Mouse (Mus musculus) lung, embryonic 14.5 days (tissue): ENCODE results near the gene Cdk12. TPM values are rescaled to one million over a fixed set of nuclear protein-coding genes. Genes with fewer than 3 reads are reported as not detected.

Experiments used
- ATAC-seq: fragments of 200-750 bp; cut with Nextera tagmentation; 2 replicates; pipeline ENCODE4 v1.8.0; 2017; ENCODE audit warnings: mild to moderate bottlenecking, moderate TSS enrichment, moderate library complexity; ENCODE audit not compliant: insufficient read depth
- DNase-seq: peaks from one replicate; pipeline ENCODE4 v3.0.0-alpha.2; 2015
- H3K27ac ChIP-seq: fragments of 300-500 bp; sonication (generic); 2 replicates; pipeline ENCODE4 v1.5.1; 2014; ENCODE audit warnings: low read depth, mild to moderate bottlenecking, moderate library complexity
- H3K27me3 ChIP-seq: fragments of 300-500 bp; sonication (generic); 2 replicates; pipeline ENCODE4 v1.6.1; 2014; ENCODE audit warnings: low read length, control low read depth; ENCODE audit not compliant: insufficient read depth
- H3K36me3 ChIP-seq: fragments of 300-500 bp; sonication (generic); 2 replicates; pipeline ENCODE4 v1.6.1; 2014; ENCODE audit warnings: control low read depth; ENCODE audit not compliant: insufficient read depth
- H3K4me1 ChIP-seq: fragments of 300-500 bp; sonication (generic); 2 replicates; pipeline ENCODE4 v1.6.1; 2014; ENCODE audit warnings: antibody characterized with exemption, control low read depth; ENCODE audit not compliant: insufficient read depth
- H3K4me2 ChIP-seq: fragments of 300-500 bp; sonication (generic); 2 replicates; pipeline ENCODE4 v1.6.1; 2014; ENCODE audit warnings: mild to moderate bottlenecking
- H3K4me3 ChIP-seq: fragments of 300-500 bp; sonication (generic); 2 replicates; pipeline ENCODE4 v1.5.1; 2014; ENCODE audit warnings: low read depth, low read length
- H3K9ac ChIP-seq: fragments of 300-500 bp; sonication (generic); 2 replicates; pipeline ENCODE4 v1.6.1; 2014
- H3K9me3 ChIP-seq: fragments of 300-500 bp; sonication (generic); 2 replicates; pipeline ENCODE4 v1.6.1; 2016; ENCODE audit warnings: low read depth, low read length, control low read depth
- CTCF ChIP-seq: IDR thresholded peaks from 2 replicates; pipeline ENCODE4 v1.5.1; 2016; ENCODE audit warnings: antibody characterized with exemption, low read depth
- WGBS: fragments of 180-500 bp; shearing (Covaris S2); extraction: QIAGEN DNeasy Blood & Tissue Kit; methylation state at CpG from one replicate; pipeline ENCODE4 v1.1.7; 2014; 5-methylcytosine and 5-hydroxymethylcytosine counted together
- polyA plus RNA-seq: library from polyadenylated mRNA; unstranded; fragments of >200 nt; fragmentation: Nextera tagmentation; extraction: Ambion mirVana; gene quantifications from 2 replicates; pipeline ENCODE4 v1.2.1, GENCODE M21; 2014

The Cdk12 gene
- polyA plus RNA-seq, 1 experiment from 2014 or later, result 16.6 TPM

- H3K27me3 ChIP-seq, result peaks cover 6% of the 10 kb centered on the region; the same call in 1 of the 2 replicates
- H3K4me3 ChIP-seq, result peak overlapping the region; percentile 74
- TF ChIP-seq CTCF, result no peak
- H3K4me2 ChIP-seq, result peak overlapping the region; percentile 97
- H3K9me3 ChIP-seq, result no peaks in the 10 kb centered on the region
- peak overlapping the region; percentile 69 for H3K9ac ChIP-seq
- H3K36me3 ChIP-seq, result no peaks in the 10 kb centered on the region
- WGBS, result 1% methylated on average over 58 of the region's 58 CpGs
- H3K27ac ChIP-seq, result no peak overlapping the region
- ATAC-seq (peak; percentile 83), DNase-seq (peak; percentile 87)
- peaks cover 5% of the 10 kb centered on the region; the same call in 1 of the 2 replicates for H3K4me1 ChIP-seq
These were observed 91.5 kb downstream of the Cdk12 start for GRCm38 (mm10) chr11:98294188-98295012.

- ATAC-seq (peak; percentile 36; the same call in 1 of the 2 replicates), DNase-seq (peak; percentile 4)
- no peak for TF ChIP-seq CTCF
- Histone ChIP-seq H3K27me3 (peaks cover 9% of the 10 kb centered on the region; the same call in 1 of the 2 replicates), H3K4me2 (peak overlapping the region; percentile 97), H3K9ac (peak overlapping the region; percentile 69), H3K27ac (no peak overlapping the region), H3K36me3 (no peaks in the 10 kb centered on the region), H3K4me3 (peak overlapping the region; percentile 74), H3K4me1 (peaks cover 5% of the 10 kb centered on the region; the same call in 1 of the 2 replicates), H3K9me3 (no peaks in the 10 kb centered on the region)
- WGBS, result 4% methylated on average over 9 of the region's 9 CpGs
These were observed 92.2 kb downstream of the Cdk12 start for GRCm38 (mm10) chr11:98295013-98295585.

- H3K4me1 ChIP-seq, result peaks cover 5% of the 10 kb centered on the region; the same call in 1 of the 2 replicates
- 9% methylated on average over 5 of the region's 5 CpGs for WGBS
- no peak overlapping the region for H3K9ac ChIP-seq
- H3K4me3 ChIP-seq, result no peak overlapping the region
- H3K27me3 ChIP-seq, result peaks cover 12% of the 10 kb centered on the region; the same call in 1 of the 2 replicates
- H3K36me3 ChIP-seq, result no peaks in the 10 kb centered on the region
- DNase-seq (peak; percentile 76), ATAC-seq (no peak)
- TF ChIP-seq CTCF, result peak; percentile 84
- no peaks in the 10 kb centered on the region for H3K9me3 ChIP-seq
- no peak overlapping the region for H3K4me2 ChIP-seq
- H3K27ac ChIP-seq, result no peak overlapping the region
These were observed 93.4 kb downstream of the Cdk12 start for GRCm38 (mm10) chr11:98296277-98296676.

GRCm38 (mm10) chr11:98296916-98297315 lies 94.1 kb downstream of the Cdk12 start:
- Histone ChIP-seq H3K27ac (no peak overlapping the region), H3K4me2 (no peak overlapping the region), H3K9me3 (no peaks in the 10 kb centered on the region), H3K27me3 (peaks cover 12% of the 10 kb centered on the region; the same call in 1 of the 2 replicates), H3K4me3 (no peak overlapping the region), H3K9ac (no peak overlapping the region), H3K36me3 (no peaks in the 10 kb centered on the region), H3K4me1 (peaks cover 5% of the 10 kb centered on the region; the same call in 1 of the 2 replicates)
- DNase-seq (no peak), ATAC-seq (no peak)
- no peak for TF ChIP-seq CTCF
- WGBS, result 33% methylated on average over 2 of the region's 2 CpGs

GRCm38 (mm10) chr11:98297778-98298177 lies 94.9 kb downstream of the Cdk12 start:
- TF ChIP-seq CTCF, result no peak
- ATAC-seq, result no peak
- WGBS, result 20% methylated on average over 7 of the region's 7 CpGs
- DNase-seq, result peak; percentile 23
- no peak overlapping the region for H3K4me2 ChIP-seq
- no peak overlapping the region for H3K9ac ChIP-seq
- H3K4me3 ChIP-seq, result no peak overlapping the region
- no peaks in the 10 kb centered on the region for H3K36me3 ChIP-seq
- no peak overlapping the region for H3K27ac ChIP-seq
- H3K9me3 ChIP-seq, result no peaks in the 10 kb centered on the region
- H3K27me3 ChIP-seq, result peaks cover 12% of the 10 kb centered on the region; the same call in 1 of the 2 replicates
- peaks cover 5% of the 10 kb centered on the region; the same call in 1 of the 2 replicates for H3K4me1 ChIP-seq

GRCm38 (mm10) chr11:98298484-98299205 lies 95.8 kb downstream of the Cdk12 start:
- peaks cover 12% of the 10 kb centered on the region; the same call in 1 of the 2 replicates for H3K27me3 ChIP-seq
- H3K27ac ChIP-seq, result no peak overlapping the region
- H3K4me1 ChIP-seq, result peaks cover 5% of the 10 kb centered on the region; the same call in 1 of the 2 replicates
- H3K4me3 ChIP-seq, result no peak overlapping the region
- peak overlapping the region; percentile 34 for H3K4me2 ChIP-seq
- WGBS, result 7% methylated on average over 10 of the region's 10 CpGs
- no peaks in the 10 kb centered on the region for H3K36me3 ChIP-seq
- no peak overlapping the region for H3K9ac ChIP-seq
- ATAC-seq (0 out of 2 replicates have a peak, but pooled peaks have one; percentile 25), DNase-seq (peak; percentile 62)
- TF ChIP-seq CTCF, result no peak
- no peaks in the 10 kb centered on the region for H3K9me3 ChIP-seq
